Mouse (Mus musculus) liver, embryonic 14.5 days (tissue): ENCODE data around the gene Fhit.

Source experiments
- CTCF ChIP-seq: IDR thresholded peaks from 2 replicates; pipeline ENCODE4 v1.5.1; 2016; ENCODE audit warnings: antibody characterized with exemption, low read depth, control low read depth
- EP300 ChIP-seq: IDR thresholded peaks from 2 replicates; pipeline ENCODE4 v1.6.1; 2016; ENCODE audit warnings: antibody characterized with exemption, low read depth

GRCm38 (mm10) chr14:10509252-10509651 is 652.6 kb downstream of the Fhit start:
- no peak for TF ChIP-seq EP300
- TF ChIP-seq CTCF, result no peak
